Mouse (Mus musculus) heart, postnatal 14 days (tissue): ENCODE data around the gene Cela1. TPM values are rescaled to one million over a fixed set of nuclear protein-coding genes. Genes with fewer than 3 reads are reported as not detected.

Experiments
- DNase-seq, 2 experiments: peaks; one replicate each; pipeline ENCODE4 v3.0.0; 2021 to 2022
- intact Hi-C: fragments of 180-260 bp; cut with DNase I; formaldehyde crosslinking; loops from one replicate; pipeline ENCODE4 v1.15.1; 2025
- microRNA-seq, 2 experiments: library from miRNA; unstranded; fragments of <30 nt; microRNA quantifications; one replicate each; pipeline ENCODE4 v1.2.0; 2021 to 2022
- total RNA-seq, 2 experiments: library from RNA; stranded (reverse); gene quantifications; 2 replicates each; pipeline ENCODE4 v1.2.3; 2021

The Cela1 gene
- total RNA-seq, 2 experiments from 2014 or later, result 0.51 to 1.1 TPM

DNA sequence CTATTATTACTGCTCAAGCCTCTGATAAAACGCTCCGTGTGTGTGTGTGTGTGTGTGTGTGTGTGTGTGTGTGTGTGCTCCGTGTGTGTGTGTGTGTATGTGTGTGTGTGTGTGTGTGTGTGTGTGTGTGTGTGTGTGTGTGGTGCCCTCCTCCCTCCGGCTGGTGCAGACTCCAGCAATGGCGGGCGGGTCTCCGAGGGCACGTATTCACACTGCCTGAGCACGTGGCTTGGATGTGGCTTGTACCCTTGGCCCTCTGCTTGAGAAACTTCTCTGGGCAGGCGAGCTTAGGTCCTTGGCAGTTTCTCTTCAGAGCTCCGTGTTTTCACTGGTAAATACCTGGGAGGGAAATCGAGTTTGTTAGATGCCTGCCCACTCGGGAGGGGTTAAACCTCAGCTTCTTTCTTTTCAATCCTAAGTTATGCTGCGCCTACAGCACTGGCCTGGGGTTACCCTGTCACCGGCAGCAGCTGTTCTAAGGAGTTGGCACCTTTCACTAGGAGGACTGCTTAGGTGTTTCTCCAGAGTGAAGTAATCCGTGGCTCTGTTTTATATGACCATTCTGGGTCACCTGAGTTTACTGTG lies 46.4 kb downstream of the Cela1 start:
- intact Hi-C loops, result no loop called here
- no peak for DNase-seq

DNA sequence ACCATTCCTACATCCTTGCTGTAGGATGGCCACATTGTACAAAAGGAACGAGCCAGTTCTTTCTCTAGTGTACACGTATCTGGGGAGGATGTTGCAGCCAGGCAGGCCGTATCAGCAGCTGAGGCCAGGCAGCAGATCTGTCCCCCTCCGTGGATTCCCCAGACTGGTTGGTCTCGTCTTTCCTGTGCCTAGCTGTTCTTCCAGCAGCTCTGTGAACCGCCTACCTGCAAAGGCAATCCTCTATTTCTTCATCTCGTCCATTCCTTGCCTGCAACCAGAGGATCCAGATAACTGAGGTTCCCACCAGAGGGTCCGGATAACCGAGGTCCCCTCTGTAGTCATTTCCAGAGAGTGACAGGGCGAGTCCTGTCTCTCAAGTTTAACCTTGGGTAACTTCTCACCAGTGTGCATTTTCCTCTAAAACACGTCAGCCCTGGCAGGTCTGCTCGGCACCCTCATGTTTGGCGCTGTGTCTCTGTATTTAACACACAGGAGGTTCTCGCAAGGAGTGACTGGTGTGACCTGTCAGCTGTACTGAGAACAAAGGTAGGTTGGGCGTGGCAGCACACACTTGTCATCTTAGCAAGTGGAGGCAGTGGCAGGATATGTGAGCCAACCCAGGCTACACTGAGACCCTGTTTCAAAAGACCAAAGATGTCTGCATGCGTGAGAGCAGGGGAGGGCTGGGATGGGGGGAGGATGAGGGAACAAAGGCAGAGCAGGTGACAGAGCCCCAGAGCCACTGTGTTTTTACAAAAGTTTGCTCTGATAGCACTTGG lies 47.6 kb downstream of the Cela1 start:
- intact Hi-C loops, result loop anchor here (5.0 kb wide), 1 partner anchor 42 kb away; no protein-coding TSS in a partner anchor
- DNase-seq, result no peak

DNA sequence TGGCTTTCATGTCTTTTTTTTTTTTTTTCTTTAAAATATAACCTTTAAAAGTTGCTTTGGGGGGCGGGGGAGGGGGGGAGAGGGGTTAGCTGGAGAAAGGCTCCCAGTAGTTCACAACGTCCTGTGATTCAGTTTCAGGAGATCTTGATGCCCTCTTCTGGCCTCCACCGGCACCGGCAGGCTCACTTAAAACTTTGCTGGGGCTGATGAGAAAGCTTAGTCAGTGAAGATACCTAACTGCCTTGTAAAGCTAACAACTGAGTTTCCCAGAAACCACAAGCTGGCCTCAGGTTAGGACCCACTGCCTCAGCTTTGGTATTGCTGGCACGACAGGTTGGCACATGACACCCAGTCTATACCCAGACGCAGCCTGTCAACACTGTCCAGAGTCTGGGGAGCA lies 50.1 kb downstream of the Cela1 start:
- intact Hi-C loops, result loop anchor here (2.0 to 5.0 kb wide), 2 partner anchors 17 to 45 kb away; no protein-coding TSS in a partner anchor

GRCm38 (mm10) chr15:100636700-100637501 lies 50.8 kb downstream of the Cela1 start, which contains the start of gene Smagp:
TSS of gene Smagp (minus strand) at chr15:100636940.
- intact Hi-C loops, result loop anchor here (2.0 to 5.0 kb wide), 2 partner anchors 16 to 45 kb away; no protein-coding TSS in a partner anchor
- DNase-seq, result peak; percentile 71 to 79

More for the DNA sequence above, 50.1 kb downstream of the Cela1 start:
- peak; percentile 49 to 51 for DNase-seq

GRCm38 (mm10) chr15:100635851-100636645 lies 51.7 kb downstream of the Cela1 start:
- DNase-seq, result no peak
- intact Hi-C loops, result loop anchor here (2.0 to 5.0 kb wide), 2 partner anchors 15 to 46 kb away; no protein-coding TSS in a partner anchor

DNA sequence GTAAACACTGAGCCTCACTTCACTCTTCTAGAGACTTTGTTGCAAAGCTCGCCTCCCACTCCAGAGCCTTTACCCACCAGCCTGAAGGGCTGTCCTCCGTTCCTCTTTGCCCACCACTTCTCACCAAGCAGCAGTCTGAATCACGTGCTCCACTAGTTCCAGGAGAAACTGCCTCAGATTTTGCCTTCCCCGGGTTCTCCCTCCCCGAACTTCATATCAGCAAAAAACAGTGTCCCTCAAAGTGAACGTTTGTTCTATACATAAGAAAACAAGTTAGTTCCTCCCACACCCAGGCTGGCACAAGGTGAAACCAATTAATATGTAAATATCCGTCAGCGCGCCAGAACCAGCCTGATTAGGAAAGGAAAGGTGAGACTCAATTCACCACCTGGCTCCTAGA lies 52.5 kb downstream of the Cela1 start:
- no peak for DNase-seq
- intact Hi-C loops, result loop anchor here (5.0 kb wide), 1 partner anchor 47 kb away; no protein-coding TSS in a partner anchor

GRCm38 (mm10) chr15:100633341-100633740 lies 54.4 kb downstream of the Cela1 start:
- intact Hi-C loops, result no loop called here
- DNase-seq, result no peak

DNA sequence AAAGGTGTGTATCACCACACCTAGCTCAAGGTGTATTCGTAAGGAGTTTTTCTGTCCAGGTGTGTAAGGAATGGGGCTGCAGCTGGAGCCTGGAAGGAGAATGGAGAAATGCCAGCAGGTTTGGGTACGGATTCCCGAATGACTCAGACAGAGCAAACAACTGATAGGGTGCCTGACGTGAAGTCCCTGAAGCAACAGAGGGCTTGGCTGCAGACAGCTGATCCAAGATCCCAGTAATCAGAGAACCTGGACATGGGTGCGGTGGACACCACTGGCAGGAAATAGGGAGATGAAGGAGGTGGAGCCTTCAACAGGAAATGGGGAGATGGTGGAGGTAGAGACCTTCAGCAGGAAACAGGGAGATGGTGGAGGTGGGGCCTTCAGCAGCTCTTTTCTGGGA lies 55.4 kb downstream of the Cela1 start:
- intact Hi-C loops, result no loop called here

DNA sequence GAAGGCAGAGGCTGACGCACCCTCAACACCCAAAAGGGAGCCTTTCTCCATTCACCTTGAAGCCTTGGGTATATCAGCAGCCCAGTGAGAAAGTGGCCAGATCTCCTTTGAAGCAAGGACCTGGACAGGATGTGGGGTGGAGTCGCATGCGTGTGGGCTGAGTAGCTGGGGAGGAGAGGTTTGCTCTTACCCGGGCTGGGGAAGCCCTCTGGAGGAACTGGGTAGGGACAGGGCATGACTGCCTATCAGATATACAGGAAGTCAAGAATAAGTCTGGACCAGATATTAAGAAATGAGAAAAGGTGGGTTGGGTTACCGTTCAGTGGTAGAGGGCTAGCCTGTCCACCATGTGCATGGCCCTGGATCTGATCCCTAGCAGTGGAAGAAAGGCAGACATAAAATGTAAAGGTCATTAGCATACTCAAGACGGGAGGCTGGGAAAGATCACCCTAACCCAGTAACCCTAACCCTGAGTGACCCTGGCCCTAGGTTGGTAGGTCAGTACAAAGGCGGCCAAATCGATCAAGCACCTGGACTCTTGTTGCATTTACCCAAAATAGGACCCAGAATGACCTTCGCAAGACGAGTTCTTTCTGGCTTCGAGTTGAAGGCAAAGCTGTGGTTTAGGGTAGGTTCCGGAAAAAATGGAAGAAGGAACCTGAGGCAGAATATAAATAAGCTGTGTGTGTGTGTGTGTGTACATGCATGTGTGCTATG lies 56.1 kb downstream of the Cela1 start:
- no peak for DNase-seq
- intact Hi-C loops, result no loop called here

More for the DNA sequence above, 55.4 kb downstream of the Cela1 start:
- no peak for DNase-seq

DNA sequence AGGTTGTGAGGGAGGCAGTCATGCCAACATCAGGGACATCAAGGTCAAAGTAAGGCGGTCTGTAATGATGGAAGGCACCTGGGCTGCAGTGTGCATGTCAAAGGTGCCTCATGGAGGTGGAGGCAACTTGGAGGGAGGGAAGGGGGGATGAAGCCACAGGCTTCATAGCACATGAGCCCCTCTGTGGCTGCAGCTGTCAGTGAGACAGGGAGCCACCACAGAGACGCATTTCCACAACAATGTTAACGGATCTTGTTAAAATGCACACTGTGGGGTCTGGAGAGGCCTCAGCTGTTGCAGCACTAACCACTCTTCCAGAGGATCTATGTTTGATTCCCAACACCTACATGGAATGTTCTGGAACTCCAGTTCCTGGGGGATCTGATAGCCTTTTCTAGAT lies 57.6 kb downstream of the Cela1 start:
- no peak for DNase-seq
- intact Hi-C loops, result no loop called here

DNA sequence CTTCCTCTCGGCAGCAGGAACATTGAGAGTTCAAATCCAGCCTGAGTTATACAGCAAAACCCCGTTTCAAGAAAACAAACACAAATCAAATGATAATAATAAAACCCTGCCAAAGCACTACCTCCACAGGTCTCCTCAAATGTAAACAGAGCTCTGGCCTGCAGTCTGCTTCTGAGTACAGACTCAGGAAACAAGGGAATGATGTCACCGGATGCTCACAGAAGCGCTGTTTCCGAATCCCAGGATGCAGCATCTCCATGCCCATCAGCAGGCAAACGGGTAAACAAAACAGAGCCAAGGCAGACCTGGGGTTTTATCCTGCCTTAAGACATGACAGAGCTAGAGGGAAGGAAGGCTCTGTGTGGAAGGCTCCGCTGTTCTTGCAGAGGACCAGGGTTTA lies 58.9 kb downstream of the Cela1 start:
- DNase-seq, result no peak
- intact Hi-C loops, result no loop called here

DNA sequence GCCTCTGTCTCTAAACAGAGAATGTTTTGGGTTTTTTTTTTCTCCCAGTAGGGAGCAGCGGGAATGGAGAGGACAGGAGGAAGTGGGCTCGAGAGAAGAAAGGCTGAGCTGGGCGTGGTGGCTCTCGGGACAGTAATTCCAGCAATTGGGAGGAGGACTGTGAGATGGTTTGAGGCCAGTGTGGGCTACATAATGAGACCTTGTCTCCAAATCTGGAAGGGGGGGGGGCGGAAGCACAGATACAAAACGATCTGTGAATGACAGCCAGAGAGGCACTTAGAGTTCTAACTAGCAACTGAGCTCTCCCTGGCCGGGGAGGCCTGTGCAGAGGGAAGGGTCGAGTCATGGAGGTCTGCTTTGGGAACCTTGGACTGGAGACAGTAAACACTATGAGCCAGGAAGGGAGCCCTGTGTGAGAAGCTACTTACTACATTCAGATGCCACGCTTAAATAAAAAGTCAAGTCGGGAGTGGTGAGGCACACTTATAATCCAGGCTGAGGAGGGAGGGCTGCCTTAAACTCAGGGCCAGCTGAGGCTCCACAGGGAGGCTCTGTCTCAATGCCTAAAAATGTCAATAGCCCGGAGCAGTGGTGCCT lies 59.8 kb downstream of the Cela1 start:
- no peak for DNase-seq
- intact Hi-C loops, result no loop called here

DNA sequence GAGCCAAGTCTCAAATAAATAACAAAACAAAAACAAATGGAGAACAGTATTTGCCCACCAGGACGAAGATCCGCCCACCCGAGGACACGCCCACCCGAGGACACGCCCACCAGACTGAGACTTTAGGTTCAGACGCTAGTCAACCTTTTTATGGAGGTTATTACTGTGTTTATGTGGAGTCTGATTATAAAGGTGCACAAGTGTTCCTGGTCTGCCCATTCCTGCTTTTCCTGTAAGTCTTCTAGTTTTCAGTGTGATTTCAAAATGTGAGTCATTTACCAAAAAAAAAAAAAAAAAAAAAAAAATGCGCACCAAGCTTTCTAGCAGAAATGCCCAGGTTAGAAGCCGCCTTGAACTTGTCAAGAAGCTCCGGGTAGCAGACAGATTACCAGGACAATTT lies 60.4 kb downstream of the Cela1 start:
- intact Hi-C loops, result no loop called here

DNA sequence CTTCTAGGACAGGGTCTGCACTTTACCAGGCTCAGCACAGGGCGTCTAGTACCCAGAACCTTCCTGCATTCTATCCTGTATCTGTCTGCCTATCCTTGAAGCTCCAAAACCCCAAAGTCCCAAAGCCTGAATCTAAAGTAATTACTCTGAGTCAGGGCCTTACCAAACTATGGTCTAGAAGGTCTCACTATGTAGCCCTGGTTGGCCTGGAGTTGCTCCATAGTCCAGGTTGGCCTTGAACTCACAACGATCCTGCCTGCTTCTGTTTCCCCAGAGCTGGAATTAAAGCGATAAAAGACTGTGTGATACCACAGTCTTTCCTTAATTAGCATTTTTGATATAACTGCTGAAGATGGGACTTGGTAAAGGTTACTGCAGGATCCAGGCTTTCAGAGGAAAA lies 63.3 kb downstream of the Cela1 start:
- DNase-seq, result no peak

More for the DNA sequence above, 60.4 kb downstream of the Cela1 start:
- DNase-seq, result no peak

More for the DNA sequence above, 63.3 kb downstream of the Cela1 start:
- intact Hi-C loops, result no loop called here

Small RNAs within 50 kb of the gene (microRNA-seq; reads per million reads assigned to microRNA genes)
- 0 reads per million in 2 experiments for gene Mir6961

Other genes with a start within 250 kb of the Cela1 start
- gene Letmd1, start 218.9 kb downstream of the Cela1 start, total RNA-seq, result 10 to 100 TPM; 12.8 to 20.4 TPM
- gene Csrnp2, start 192.4 kb downstream of the Cela1 start, total RNA-seq, result 1 to 10 TPM; 3.1 to 3.2 TPM
- 10 to 100 TPM; 14.3 to 15.8 TPM for gene Tfcp2, start 135.9 kb downstream of the Cela1 start, total RNA-seq
- 10 to 100 TPM; 13.2 to 14.6 TPM for gene Pou6f1, start 87.9 kb downstream of the Cela1 start, total RNA-seq
- 100 to 1,000 TPM; 146 to 158 TPM for gene Dazap2, start 72.6 kb downstream of the Cela1 start, total RNA-seq
- gene Smagp, start 51.0 kb downstream of the Cela1 start, total RNA-seq, result 10 to 100 TPM; 14.8 to 17.1 TPM
- 1 to 10 TPM; 1.8 to 3.9 TPM for gene Bin2, start 18.4 kb downstream of the Cela1 start, total RNA-seq
- 1 to 10 TPM; 1.5 to 1.8 TPM for gene Galnt6, start 41.5 kb upstream of the Cela1 start, total RNA-seq
- 1 to 10 TPM; 4.4 to 6.9 TPM for gene Slc4a8, start 73.8 kb upstream of the Cela1 start, total RNA-seq
- gene Scn8a, start 181.9 kb upstream of the Cela1 start, total RNA-seq, result under 1 TPM; 0.48 to 0.76 TPM